Mouse (Mus musculus) liver, embryonic 14.5 days (tissue): Measurements from ENCODE around the gene Slc43a1. TPM values are rescaled to one million over a fixed set of nuclear protein-coding genes. Genes with fewer than 3 reads are reported as not detected.

ENCODE experiments used
- ATAC-seq: fragments of 200-750 bp; cut with Nextera tagmentation; 2 replicates; pipeline ENCODE4 v1.8.0; 2017; ENCODE audit warnings: moderate number of reproducible peaks, mild to moderate bottlenecking, moderate library complexity; ENCODE audit not compliant: insufficient read depth
- DNase-seq, 3 experiments: peaks; one replicate each; pipeline ENCODE4 v3.0.0-alpha.2; 2012 to 2013; ENCODE audit warnings: low read depth in 3 of 3, low spot score in 3 of 3
- H3K27ac ChIP-seq: fragments of 300-500 bp; sonication (generic); 2 replicates; pipeline ENCODE4 v1.5.1; 2014; ENCODE audit warnings: moderate library complexity, mild to moderate bottlenecking, control low read depth, inconsistent platforms
- H3K27me3 ChIP-seq: fragments of 300-500 bp; sonication (generic); 2 replicates; pipeline ENCODE4 v1.6.1; 2014; ENCODE audit warnings: mild to moderate bottlenecking, low read length, moderate library complexity; ENCODE audit not compliant: control insufficient read depth, insufficient read depth
- H3K36me3 ChIP-seq: fragments of 300-500 bp; sonication (generic); replicated peaks from 2 replicates; pipeline ENCODE4 v1.6.1; 2014; ENCODE audit warnings: low read depth; ENCODE audit not compliant: control insufficient read depth, insufficient read depth
- H3K4me1 ChIP-seq, 2 experiments: fragments of 200-500 bp in 1 of 2; fragments of 300-500 bp in 1 of 2; sonication (generic) in 1 of 2; replicated peaks; 2 replicates each; pipeline ENCODE4 v1.6.1; 2012 to 2014; ENCODE audit warnings: antibody characterized with exemption in 1 of 2, inconsistent platforms in 1 of 2, low read length in 1 of 2; ENCODE audit not compliant: control insufficient read depth in 2 of 2, insufficient read depth in 2 of 2
- H3K4me2 ChIP-seq: fragments of 300-500 bp; sonication (generic); 2 replicates; pipeline ENCODE4 v1.6.1; 2014; ENCODE audit warnings: low read depth, mild to moderate bottlenecking, control low read depth, moderate library complexity
- H3K4me3 ChIP-seq, 2 experiments: fragments of 200-500 bp in 1 of 2; fragments of 300-500 bp in 1 of 2; sonication (generic) in 1 of 2; 2 replicates each; pipeline ENCODE4 v1.5.1; 2012 to 2014; ENCODE audit warnings: low read depth in 2 of 2, low read length in 2 of 2, mild to moderate bottlenecking in 2 of 2, control low read depth in 1 of 2, inconsistent platforms in 1 of 2, moderate library complexity in 1 of 2; ENCODE audit not compliant: insufficient read depth in 1 of 2
- H3K9ac ChIP-seq: fragments of 300-500 bp; sonication (generic); replicated peaks from 2 replicates; pipeline ENCODE4 v1.6.1; 2014; ENCODE audit warnings: mild to moderate bottlenecking, control low read depth, moderate library complexity
- H3K9me3 ChIP-seq: fragments of 300-500 bp; sonication (generic); 2 replicates; pipeline ENCODE4 v1.6.1; 2016; ENCODE audit warnings: low read length, mixed read lengths; ENCODE audit not compliant: control insufficient read depth
- CTCF ChIP-seq: IDR thresholded peaks from 2 replicates; pipeline ENCODE4 v1.5.1; 2016; ENCODE audit warnings: antibody characterized with exemption, low read depth, control low read depth
- EP300 ChIP-seq: IDR thresholded peaks from 2 replicates; pipeline ENCODE4 v1.6.1; 2016; ENCODE audit warnings: antibody characterized with exemption, low read depth
- WGBS: fragments of 180-500 bp; shearing (Covaris S2); extraction: QIAGEN DNeasy Blood & Tissue Kit; methylation state at CpG from one replicate; pipeline ENCODE4 v1.1.7; 2014; ENCODE audit not compliant: insufficient replicate concordance; 5-methylcytosine and 5-hydroxymethylcytosine counted together
- polyA plus RNA-seq, 2 experiments: library from polyadenylated mRNA; depleted of rRNA in 1 of 2; stranded (reverse) in 1 of 2; unstranded in 1 of 2; fragments of >200 nt; fragmentation: Nextera tagmentation in 1 of 2; extraction: Ambion mirVana in 1 of 2; gene quantifications; 2 replicates each; pipeline versions ENCODE4 v1.2.1 to v1.2.3; 2012 to 2014

Slc43a1 gene
- polyA plus RNA-seq (2012; rRNA removed) (144 and 151 TPM in 2 replicates), polyA plus RNA-seq (2014; fragmentation: Nextera tagmentation; extraction: Ambion mirVana) (174 and 198 TPM in 2 replicates)

DNA sequence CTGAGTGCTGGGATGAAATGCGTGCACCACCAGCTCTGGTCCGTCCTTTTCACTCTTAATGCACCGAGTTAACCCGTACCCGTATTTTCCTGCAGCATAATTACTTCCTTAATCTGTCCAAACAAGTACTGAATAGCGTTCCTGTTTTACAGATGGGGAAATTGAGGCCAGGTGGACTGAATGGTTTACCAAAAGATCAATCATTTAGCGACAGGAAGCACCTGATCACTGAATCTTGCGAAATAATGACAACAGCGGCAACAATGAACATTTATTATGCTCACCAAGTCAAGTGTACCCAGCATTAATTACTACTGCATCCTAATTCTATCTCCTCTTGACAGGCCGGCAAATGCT, at the start of gene Slc43a1:
Gene Slc43a1, plus strand, starts transcription at position 258 of the 357 bp plus-strand sequence.
- TF ChIP-seq EP300 (no peak), CTCF (no peak)
- WGBS = 20% methylated on average over 10 of the region's 10 CpGs
- DNase-seq (no peak), ATAC-seq (no peak)
- peak within 1 kb of the TSS; percentile 86 for H3K9ac ChIP-seq
- no peaks in the 10 kb centered on the region for H3K27me3 ChIP-seq
- H3K9me3 ChIP-seq = no peaks in the 10 kb centered on the region
- peaks cover 28% of the 10 kb centered on the region for H3K36me3 ChIP-seq
- peak within 1 kb of the TSS; percentile 98 for H3K27ac ChIP-seq
- H3K4me2 ChIP-seq = peak within 1 kb of the TSS; percentile 99
- peak within 1 kb of the TSS; percentile 88 to 97 for H3K4me3 ChIP-seq
- peaks cover 27 to 28% of the 10 kb centered on the region in 2 experiments for H3K4me1 ChIP-seq

DNA sequence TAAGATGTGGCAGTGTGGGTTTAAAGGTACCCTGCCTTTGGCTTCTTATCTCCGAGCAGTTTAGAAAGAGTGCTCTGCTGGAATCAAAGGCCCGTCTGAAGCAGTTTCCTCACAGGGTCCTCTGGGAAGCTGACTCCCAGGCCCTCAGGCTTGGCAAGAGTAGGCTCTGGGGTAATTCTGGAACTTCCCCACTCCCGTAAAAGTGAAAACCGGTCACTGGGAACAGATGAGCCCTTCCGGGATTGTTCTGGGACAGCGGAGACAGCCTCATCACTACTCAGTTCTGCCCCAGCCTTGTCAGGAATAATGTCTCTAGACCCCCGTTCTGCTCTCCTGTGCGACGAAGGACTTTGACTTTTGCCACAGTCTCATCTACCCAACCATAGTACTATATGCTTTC, 48.2 kb upstream of the Slc43a1 start:
- H3K4me1 ChIP-seq = peaks cover 20 to 22% of the 10 kb centered on the region in 2 experiments
- no peaks in the 10 kb centered on the region for H3K36me3 ChIP-seq
- TF ChIP-seq CTCF = no peak
- TF ChIP-seq EP300 = no peak
- WGBS = 52% methylated on average over 9 of the region's 9 CpGs
- ATAC-seq (no peak), DNase-seq (no peak)
- H3K4me2 ChIP-seq = no peak overlapping the region
- no peaks in the 10 kb centered on the region for H3K9me3 ChIP-seq
- H3K27me3 ChIP-seq = peaks cover 9% of the 10 kb centered on the region
- no peak overlapping the region for H3K27ac ChIP-seq
- H3K9ac ChIP-seq = no peak overlapping the region
- H3K4me3 ChIP-seq = no peak overlapping the region

DNA sequence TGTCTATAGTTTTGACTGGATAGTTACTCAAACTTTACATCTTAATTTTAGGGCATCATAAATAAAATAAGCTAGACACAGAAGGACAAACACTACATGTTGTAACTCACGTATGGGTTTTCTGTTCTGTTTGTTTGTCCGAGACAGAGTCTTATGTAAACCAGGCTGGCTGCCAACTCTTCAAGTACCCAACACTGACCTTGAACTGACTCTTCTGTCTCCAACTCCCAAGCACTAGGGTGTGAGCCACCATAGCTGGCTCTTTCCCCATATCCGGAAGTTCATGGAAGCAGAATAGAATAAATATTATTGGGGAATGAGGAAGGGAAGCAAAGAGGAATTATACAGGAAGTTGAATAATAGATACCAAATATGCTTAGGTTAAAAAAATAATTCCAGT, 46.1 kb upstream of the Slc43a1 start:
- TF ChIP-seq CTCF (no peak), EP300 (no peak)
- no peaks in the 10 kb centered on the region for H3K36me3 ChIP-seq
- DNase-seq = no peak
- peak overlapping the region; percentile 1; the same call in 1 of the 2 replicates for H3K4me2 ChIP-seq
- no peak for ATAC-seq
- H3K9me3 ChIP-seq = no peaks in the 10 kb centered on the region
- WGBS = 73% methylated on average over 3 of the region's 3 CpGs
- H3K4me1 ChIP-seq = peaks cover 23 to 24% of the 10 kb centered on the region in 2 experiments
- peaks cover 9% of the 10 kb centered on the region for H3K27me3 ChIP-seq
- no peak overlapping the region for H3K9ac ChIP-seq
- H3K4me3 ChIP-seq = peak overlapping the region in 1 of 2 experiments; percentile 13; a peak in 1 of 4 replicates
- H3K27ac ChIP-seq = no peak overlapping the region

DNA sequence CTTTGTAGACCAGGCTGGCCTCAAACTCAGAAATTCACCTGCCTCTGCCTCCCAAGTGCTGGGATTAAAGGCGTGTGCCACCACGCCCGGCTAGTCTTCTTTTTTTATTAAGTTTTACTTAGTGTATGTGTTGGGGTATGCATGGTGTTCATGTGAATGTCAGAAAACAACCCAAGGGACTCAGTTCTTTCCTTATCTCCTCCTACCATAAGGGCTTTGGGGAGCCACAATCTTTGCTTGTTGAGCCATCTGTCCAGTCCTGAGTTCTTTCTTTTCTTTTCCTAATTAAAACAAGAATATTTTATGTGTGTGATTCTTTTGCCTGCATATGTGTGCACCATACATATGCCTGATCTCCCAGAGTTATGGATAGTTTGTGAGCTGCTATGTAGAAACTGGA, 45.5 kb upstream of the Slc43a1 start:
- H3K4me2 ChIP-seq = peak overlapping the region; percentile 41
- peaks cover 28 to 30% of the 10 kb centered on the region in 2 experiments for H3K4me1 ChIP-seq
- H3K4me3 ChIP-seq = no peak overlapping the region
- peak overlapping the region; percentile 70 for H3K27ac ChIP-seq
- H3K9ac ChIP-seq = no peak overlapping the region; the same call in 1 of the 2 replicates
- DNase-seq = peak in 2 of 3 experiments; percentile 59
- peak; percentile 68 for ATAC-seq
- no peaks in the 10 kb centered on the region for H3K9me3 ChIP-seq
- peaks cover 3% of the 10 kb centered on the region for H3K27me3 ChIP-seq
- TF ChIP-seq EP300 (peak; percentile 81), CTCF (no peak)
- WGBS = 41% methylated on average over 3 of the region's 3 CpGs
- H3K36me3 ChIP-seq = no peaks in the 10 kb centered on the region

DNA sequence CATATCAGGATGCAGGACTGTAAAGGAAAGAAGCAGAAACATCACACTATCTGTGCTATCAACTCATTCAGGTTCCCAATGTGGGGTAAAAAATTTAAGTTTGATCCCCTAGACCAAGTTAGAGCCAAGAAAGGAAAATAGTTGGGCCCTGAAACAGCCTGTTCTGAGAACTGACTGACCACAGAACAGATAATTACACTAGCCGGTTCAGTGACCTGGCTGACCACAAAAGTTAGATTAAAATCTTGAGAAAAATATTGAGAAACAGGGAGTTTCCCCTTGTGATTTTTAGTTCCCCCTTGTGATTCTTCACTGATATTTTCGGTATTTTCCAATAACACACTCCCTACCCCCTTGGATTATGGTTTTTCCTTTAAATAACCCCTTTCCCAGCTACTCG, 44.8 kb upstream of the Slc43a1 start:
- DNase-seq (no peak), ATAC-seq (no peak)
- Histone ChIP-seq H3K4me3 (no peak overlapping the region), H3K27ac (peak overlapping the region; percentile 70), H3K27me3 (peaks cover 2% of the 10 kb centered on the region; the same call in 1 of the 2 replicates), H3K9me3 (no peaks in the 10 kb centered on the region), H3K4me2 (peak overlapping the region; percentile 41; the same call in 1 of the 2 replicates), H3K4me1 (peaks cover 23 to 26% of the 10 kb centered on the region in 2 experiments), H3K9ac (no peak overlapping the region), H3K36me3 (no peaks in the 10 kb centered on the region)
- TF ChIP-seq EP300 = no peak
- TF ChIP-seq CTCF = no peak
- 50% methylated on average over 3 of the region's 3 CpGs for WGBS
